Mouse (Mus musculus) heart, postnatal 14 days (tissue): ENCODE measurements at regions not wholly inside any gene's neighbourhood (a gene's known extent, or its start where the extent isn't known, plus 50 kb on each side); places are given as distances from the start of the nearest gene placed in this dataset.

ENCODE experiments used
- DNase-seq, 2 experiments: peaks; one replicate each; pipeline ENCODE4 v3.0.0; 2021 to 2022
- intact Hi-C: fragments of 180-260 bp; cut with DNase I; formaldehyde crosslinking; loops from one replicate; pipeline ENCODE4 v1.15.1; 2025

DNA sequence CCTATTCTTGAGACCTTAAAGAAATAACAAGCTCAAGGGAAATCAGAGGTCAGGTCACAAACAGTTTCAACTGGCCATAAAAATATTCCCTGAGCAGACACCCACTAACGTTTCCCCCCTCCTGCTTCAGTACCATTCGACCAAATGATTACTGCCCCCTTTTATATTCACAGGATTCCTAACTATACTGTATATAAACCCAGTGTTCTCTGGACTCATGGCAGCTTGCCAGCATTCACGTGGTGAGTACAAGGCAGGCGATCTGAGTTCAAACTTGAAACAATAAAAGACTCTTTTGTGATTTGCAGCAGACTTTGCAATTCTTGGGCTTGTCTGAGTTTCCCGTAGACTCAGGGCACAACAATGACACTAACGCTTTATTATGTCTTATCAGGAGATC, 989.0 kb upstream of the H2afb3 start:
- intact Hi-C loops: no loop called here
- no peak for DNase-seq

DNA sequence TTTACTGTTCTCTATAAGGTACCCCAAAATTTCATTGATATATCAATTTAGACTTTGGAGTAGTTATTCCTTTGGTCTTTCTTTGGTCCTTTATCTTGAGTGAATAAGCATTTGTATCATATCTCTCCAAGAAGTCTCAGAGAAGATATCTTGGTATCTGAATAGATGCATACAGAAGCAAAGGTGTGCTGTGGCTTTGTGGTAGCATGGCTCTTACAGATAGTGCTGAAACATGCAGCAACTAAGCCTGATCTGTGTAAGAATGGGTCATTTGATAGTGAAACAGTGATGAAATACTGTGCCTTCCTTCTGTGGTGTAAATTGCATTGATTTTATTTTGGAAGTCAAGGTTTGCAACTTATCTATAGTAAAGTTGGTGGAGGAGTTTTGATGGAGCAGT, 978.3 kb upstream of the H2afb3 start:
- DNase-seq: no peak
- intact Hi-C loops: no loop called here

- intact Hi-C loops: no loop called here
- no peak for DNase-seq
Measured at GRCm38 (mm10) chrX:121270071-121270470, 957.2 kb upstream of the H2afb3 start.

DNA sequence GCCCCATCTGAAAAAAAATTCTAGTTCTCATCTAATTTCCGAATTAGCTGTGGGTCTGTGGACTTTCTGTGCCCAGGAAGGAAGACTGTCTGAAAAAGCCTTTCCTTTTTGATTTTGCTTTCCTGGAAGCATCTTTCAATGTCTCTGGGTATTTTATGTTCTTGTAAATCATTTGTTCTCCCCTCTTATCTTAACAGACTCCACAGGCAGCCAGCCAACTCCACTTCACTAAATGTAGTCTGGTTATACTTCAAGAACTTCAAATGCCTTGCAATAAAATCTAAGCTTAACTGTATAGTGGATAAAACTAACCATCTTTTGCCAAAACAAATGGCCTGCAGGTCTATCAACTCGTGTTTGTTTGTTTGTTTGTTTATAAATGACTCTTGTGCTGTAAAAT, 956.7 kb upstream of the H2afb3 start:
- intact Hi-C loops: no loop called here
- peak in 1 of 2 experiments; percentile 3 for DNase-seq

GRCm38 (mm10) chrX:121232142-121233000, 919.5 kb upstream of the H2afb3 start:
- DNase-seq: no peak
- intact Hi-C loops: no loop called here
